Mouse (Mus musculus) neural tube, embryonic 14.5 days (tissue): ENCODE data around the gene Gabrg3. TPM values are rescaled to one million over a fixed set of nuclear protein-coding genes. Genes with fewer than 3 reads are reported as not detected.

Experiments used
- ATAC-seq: fragments of 200-750 bp; cut with Nextera tagmentation; 2 replicates; pipeline ENCODE4 v1.8.0; 2017; ENCODE audit warnings: low read depth, mild to moderate bottlenecking, moderate TSS enrichment, moderate library complexity
- H3K27ac ChIP-seq: fragments of 300-500 bp; sonication (generic); 2 replicates; pipeline ENCODE4 v1.5.1; 2014; ENCODE audit warnings: low read depth, mild to moderate bottlenecking, control low read depth, low read length, moderate library complexity, mixed read lengths
- H3K27me3 ChIP-seq: fragments of 300-500 bp; sonication (generic); 2 replicates; pipeline ENCODE4 v1.6.1; 2014; ENCODE audit warnings: low read length; ENCODE audit not compliant: control insufficient read depth, insufficient read depth
- H3K36me3 ChIP-seq: fragments of 300-500 bp; sonication (generic); 2 replicates; pipeline ENCODE4 v1.6.1; 2014; ENCODE audit warnings: low read length, mixed read lengths; ENCODE audit not compliant: control insufficient read depth, insufficient read depth
- H3K4me1 ChIP-seq: fragments of 300-500 bp; sonication (generic); 2 replicates; pipeline ENCODE4 v1.6.1; 2014; ENCODE audit warnings: low read length; ENCODE audit not compliant: control insufficient read depth, insufficient read depth
- H3K4me2 ChIP-seq: fragments of 300-500 bp; sonication (generic); 2 replicates; pipeline ENCODE4 v1.6.1; 2014; ENCODE audit warnings: mild to moderate bottlenecking, low read depth, low read length, control low read depth
- H3K4me3 ChIP-seq: fragments of 300-500 bp; sonication (generic); 2 replicates; pipeline ENCODE4 v1.5.1; 2014; ENCODE audit warnings: low read depth, low read length, control low read depth, mixed read lengths
- H3K9ac ChIP-seq: fragments of 300-500 bp; sonication (generic); replicated peaks from 2 replicates; pipeline ENCODE4 v1.6.1; 2014; ENCODE audit warnings: low read depth, mild to moderate bottlenecking, control low read depth, low read length, mixed read lengths
- H3K9me3 ChIP-seq: fragments of 300-500 bp; sonication (generic); 2 replicates; pipeline ENCODE4 v1.6.1; 2016; ENCODE audit warnings: low read length; ENCODE audit not compliant: control insufficient read depth
- WGBS: fragments of 180-500 bp; shearing (Covaris S2); extraction: QIAGEN DNeasy Blood & Tissue Kit; methylation state at CpG from one replicate; pipeline ENCODE4 v1.1.7; 2014; 5-methylcytosine and 5-hydroxymethylcytosine counted together
- polyA plus RNA-seq: library from polyadenylated mRNA; unstranded; fragments of >200 nt; fragmentation: Nextera tagmentation; extraction: Ambion mirVana; gene quantifications from 2 replicates; pipeline ENCODE4 v1.2.1, GENCODE M21; 2014

Gabrg3 gene
- polyA plus RNA-seq, 1 experiment from 2014 or later: 16.4 TPM

DNA sequence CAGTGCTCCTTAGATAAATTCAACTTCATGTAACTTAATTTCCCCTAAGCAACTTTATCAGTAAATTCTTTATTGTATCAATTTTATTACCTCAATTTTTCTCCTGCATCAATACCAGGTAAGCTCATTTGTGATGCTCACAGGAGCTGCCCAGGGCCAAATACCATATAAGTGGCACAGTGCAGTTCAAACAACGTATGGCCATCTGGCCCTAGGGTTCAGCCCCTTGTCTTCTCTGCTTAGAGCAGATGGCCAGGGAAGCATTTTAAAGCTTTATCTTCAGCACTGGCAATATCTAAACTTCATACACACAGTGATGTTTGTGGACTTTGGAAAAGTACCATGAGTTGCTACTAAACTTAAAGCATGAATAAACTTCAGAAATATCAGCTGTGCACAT is 619.2 kb downstream of the Gabrg3 start:
- WGBS: 79% methylated on average over 1 of the region's 1 CpGs
- H3K4me1 ChIP-seq: no peaks in the 10 kb centered on the region
- no peaks in the 10 kb centered on the region for H3K9me3 ChIP-seq
- H3K4me3 ChIP-seq: no peak overlapping the region
- ATAC-seq: no peak
- H3K4me2 ChIP-seq: no peak overlapping the region
- no peaks in the 10 kb centered on the region for H3K36me3 ChIP-seq
- H3K9ac ChIP-seq: no peak overlapping the region
- H3K27me3 ChIP-seq: no peaks in the 10 kb centered on the region
- H3K27ac ChIP-seq: no peak overlapping the region

DNA sequence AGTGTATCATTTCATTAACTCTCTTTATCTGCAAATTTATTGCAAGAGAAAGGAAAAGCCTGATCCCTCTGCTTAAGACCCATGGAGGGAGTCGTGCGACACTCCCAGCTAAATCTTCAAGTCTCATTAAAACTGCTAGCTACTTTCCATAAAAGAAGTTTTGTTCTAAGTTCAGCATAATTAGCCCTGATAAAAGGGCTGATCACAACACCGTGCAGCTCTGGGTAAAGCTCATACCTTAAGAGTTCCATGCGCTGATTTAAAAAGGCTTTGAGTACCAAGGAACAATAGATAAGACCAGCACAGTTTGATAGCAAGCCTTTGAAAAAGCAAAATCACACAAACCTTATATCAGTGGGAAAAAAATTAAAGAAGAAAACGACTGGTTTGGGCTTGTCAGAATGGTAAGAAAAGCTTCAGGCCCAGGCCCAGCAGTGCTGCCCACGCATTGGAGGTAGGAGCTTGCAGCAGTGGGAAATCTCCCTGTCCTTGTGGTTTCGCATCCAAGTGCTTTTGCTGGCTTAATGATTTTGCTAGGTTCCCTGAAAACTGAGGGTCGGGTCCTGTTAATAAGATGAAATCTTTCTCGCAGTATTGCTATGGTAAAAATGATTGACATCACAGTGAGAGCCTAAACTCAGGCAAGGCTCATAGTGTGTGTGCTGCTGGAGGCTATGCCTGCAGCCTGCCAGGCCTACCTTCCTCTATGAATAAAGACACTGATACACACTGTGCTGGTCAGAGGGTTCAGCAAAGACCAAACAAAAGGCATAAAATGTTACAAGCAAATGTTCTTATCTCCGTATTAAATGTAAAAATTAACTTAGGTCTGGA is 621.2 kb downstream of the Gabrg3 start:
- no peaks in the 10 kb centered on the region for H3K4me1 ChIP-seq
- no peaks in the 10 kb centered on the region for H3K27me3 ChIP-seq
- WGBS: 69% methylated on average over 10 of the region's 10 CpGs
- H3K4me3 ChIP-seq: no peak overlapping the region
- H3K9me3 ChIP-seq: no peaks in the 10 kb centered on the region
- H3K36me3 ChIP-seq: no peaks in the 10 kb centered on the region
- no peak overlapping the region for H3K4me2 ChIP-seq
- H3K27ac ChIP-seq: no peak overlapping the region
- ATAC-seq: no peak
- H3K9ac ChIP-seq: no peak overlapping the region

DNA sequence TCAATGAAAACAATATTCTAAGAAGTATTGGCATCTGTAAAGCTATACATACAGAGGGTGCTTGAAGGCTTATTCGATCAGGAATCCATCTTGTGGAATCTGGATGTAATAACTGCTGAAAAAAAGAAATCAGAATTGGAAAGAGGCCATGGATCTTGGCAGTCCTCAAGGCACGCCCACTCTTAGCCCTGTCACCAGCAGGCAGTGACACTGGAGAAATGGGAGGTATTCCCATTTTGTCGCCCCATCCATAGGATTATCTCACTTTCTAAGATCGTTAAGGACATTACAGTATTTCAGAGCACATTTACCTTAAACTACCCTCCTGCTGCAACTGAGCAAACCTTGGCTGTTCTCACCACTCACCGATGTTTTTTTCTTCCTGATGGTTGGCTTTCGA is 657.8 kb downstream of the Gabrg3 start:
- Histone ChIP-seq H3K27ac (no peak overlapping the region), H3K27me3 (no peaks in the 10 kb centered on the region), H3K4me3 (no peak overlapping the region), H3K4me1 (no peaks in the 10 kb centered on the region), H3K9me3 (no peaks in the 10 kb centered on the region), H3K9ac (no peak overlapping the region), H3K4me2 (no peak overlapping the region), H3K36me3 (no peaks in the 10 kb centered on the region)
- ATAC-seq: no peak
- WGBS: 91% methylated on average over 6 of the region's 6 CpGs

Other genes starting within 250 kb of the Gabrg3 start
- 81.0 and 95.3 TPM in 2 replicates for gene Gabrb3, start 32.5 kb upstream of the Gabrg3 start, polyA plus RNA-seq
- gene Gabra5, start 122.9 kb upstream of the Gabrg3 start, polyA plus RNA-seq: 38.1 and 61.4 TPM in 2 replicates